Mouse (Mus musculus): ENCODE results near the gene Ankrd13c. TPM values are rescaled to one million over a fixed set of nuclear protein-coding genes. Genes with fewer than 3 reads are reported as not detected.

The Ankrd13c gene
- 31.7 and 34.6 TPM in 2 replicates for polyA plus RNA-seq (2012; rRNA removed)

DNA sequence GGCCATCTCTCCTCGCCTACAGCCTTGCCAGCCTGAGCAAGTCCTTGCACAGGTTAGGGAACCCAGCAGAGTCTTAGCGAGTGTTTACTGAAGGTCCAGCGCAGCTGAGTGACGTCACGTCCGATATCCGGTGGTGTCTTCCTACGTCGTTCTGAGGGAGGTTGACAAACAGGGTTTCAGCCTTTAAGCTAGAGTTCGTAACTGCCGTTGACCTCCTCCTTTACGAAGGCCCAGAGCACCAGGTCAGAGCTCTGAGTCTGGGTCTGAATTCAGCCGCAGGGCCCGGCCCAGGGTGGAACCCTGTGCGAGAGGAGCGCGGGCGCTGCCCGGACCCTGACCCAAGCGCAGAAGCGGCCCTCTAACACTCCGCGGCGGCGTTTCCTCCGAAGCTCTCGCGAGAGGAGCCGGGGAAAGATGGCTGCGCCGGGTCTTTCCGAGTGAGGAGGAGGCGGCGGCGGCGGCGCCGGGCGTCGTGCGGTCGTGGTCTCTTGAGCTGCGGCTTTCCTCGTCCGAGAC lies at the start of gene Ankrd13c:
TSS of gene Ankrd13c (plus strand) at position 397 of the 516 bp plus-strand sequence.

DNA sequence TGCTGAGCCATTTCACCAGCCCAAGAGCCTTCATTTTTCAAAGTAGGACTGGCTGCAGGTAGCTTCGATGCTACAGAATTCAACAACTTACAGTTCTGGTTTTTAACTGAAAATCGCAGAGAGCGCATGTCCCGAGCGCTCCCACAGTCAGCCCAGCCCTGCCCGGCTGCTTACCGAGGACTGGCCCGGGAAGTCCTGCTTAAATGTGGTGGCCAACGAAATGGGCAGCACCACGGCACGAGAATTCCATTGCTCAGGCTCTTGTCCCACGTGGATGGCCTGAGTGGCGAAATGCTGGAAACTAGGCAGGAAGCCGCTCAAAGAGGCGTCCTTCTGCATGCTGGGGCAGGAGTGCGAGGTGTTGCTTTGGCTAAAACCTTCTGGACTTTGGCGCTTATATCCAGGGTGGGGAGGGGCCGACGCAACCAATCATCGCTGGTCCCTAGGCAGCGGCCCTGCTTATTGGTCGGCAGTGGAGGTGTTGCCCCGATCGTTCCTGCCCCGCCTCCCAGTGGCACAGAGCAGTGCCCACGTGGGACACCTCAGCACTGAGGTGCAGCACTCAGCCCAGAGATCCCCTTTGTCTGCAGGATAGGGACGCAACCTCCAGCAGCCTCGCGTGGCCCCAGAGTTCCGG lies 22.2 kb upstream of the Ankrd13c start, which contains the start of gene Cth:
TSS of gene Cth (minus strand) at position 386 of the 637 bp plus-strand sequence.

DNA sequence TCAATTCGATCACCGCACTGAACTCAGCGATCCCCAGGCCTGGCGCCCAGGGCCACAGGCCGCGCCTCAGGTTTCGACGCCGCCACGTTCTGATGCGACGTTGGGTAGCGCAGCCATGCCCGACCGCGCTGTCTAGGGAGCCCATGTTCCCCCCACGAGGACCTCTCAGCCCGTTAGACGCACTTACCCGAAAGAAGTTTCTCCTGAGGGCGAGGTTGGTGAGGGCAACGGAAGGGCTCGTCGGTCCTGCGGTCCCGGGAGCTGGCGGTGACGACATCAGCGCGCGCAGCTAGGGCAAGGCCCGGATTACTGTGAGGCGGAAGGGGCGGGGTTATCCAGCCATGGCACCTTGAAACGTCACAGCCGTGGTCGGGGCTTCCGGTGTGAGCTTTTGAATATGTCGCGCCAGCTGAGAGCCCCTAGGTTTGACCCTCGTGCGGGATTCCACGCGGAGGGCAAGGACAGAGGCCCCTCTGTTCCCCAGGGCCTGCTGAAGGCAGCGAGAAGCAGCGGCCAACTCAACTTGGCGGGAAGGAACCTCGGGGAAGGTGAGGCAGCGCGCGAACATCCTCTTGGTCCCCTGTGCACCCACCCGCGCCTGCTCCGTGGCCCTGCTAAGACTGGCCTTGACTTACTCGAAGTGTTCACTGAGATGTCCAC lies 89.4 kb downstream of the Ankrd13c start, which contains the start of the genes Srsf11 and Lrrc40:
TSS of gene Srsf11 (minus strand) at position 311 of the 660 bp plus-strand sequence.
TSS of gene Lrrc40 (plus strand) at position 334 of the 660 bp plus-strand sequence.

Other genes starting within 250 kb of the Ankrd13c start
- 2.0 and 2.7 TPM in 2 replicates for gene Cth, start 22.2 kb upstream of the Ankrd13c start, polyA plus RNA-seq (2012; rRNA removed)
- 490 and 523 TPM in 2 replicates for gene Srsf11, start 89.4 kb downstream of the Ankrd13c start, polyA plus RNA-seq (2012; rRNA removed)
- 31.2 and 32.4 TPM in 2 replicates for gene Lrrc40, start 89.4 kb downstream of the Ankrd13c start, polyA plus RNA-seq (2012; rRNA removed)

Data from central nervous system, embryonic 18 days (tissue).